Mouse (Mus musculus): ENCODE measurements around the gene Gm40193.
"Not testable (repeated sequence)": the region's sequence is repeated elsewhere in the genome, so short reads cannot be mapped to it uniquely, and the experiment has no call there.

The Gm40193 gene

DNA sequence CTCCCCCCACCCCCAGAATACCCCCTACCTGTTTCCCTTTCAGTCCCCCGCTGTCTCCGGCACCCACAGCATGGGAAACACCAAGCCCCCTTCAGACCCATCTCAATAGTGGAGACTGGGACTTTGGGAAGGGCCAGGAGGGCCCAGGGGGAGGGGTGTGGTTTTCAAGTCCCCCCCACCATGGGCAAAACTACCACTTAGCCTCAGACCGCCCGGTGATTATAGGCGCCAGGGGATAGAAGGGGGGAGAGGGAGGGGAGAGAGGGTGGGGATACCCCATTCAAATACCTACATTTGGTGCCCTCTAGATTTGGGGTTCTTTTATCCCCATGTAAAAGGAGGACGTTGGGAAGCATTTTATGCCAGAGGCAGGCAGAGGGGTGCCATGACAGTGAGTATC, at the start of gene Gm40193:
TSS of gene Gm40193 (minus strand) at position 101 of the 400 bp plus-strand sequence.
- DNase-seq = no peak

DNA sequence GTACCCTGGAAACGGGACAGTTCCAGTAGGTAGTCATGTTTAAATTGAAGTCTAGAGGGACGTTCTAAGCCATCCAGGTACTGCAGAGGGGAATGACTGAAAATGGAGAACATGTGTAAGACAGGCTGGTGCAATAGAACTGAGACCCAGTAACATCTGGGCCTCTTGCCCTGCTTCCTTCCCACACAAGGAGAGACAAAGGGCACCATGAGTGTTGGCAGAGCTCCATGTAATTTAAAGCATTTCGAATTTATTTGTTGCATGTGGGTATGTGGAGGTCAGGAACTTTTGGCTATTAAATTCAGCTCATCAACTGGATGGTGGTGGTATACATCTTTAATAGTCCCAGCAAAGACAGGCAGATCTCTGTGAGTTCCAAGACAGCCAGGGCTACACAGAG, 49.5 kb upstream of the Gm40193 start:
- no peak for DNase-seq

DNA sequence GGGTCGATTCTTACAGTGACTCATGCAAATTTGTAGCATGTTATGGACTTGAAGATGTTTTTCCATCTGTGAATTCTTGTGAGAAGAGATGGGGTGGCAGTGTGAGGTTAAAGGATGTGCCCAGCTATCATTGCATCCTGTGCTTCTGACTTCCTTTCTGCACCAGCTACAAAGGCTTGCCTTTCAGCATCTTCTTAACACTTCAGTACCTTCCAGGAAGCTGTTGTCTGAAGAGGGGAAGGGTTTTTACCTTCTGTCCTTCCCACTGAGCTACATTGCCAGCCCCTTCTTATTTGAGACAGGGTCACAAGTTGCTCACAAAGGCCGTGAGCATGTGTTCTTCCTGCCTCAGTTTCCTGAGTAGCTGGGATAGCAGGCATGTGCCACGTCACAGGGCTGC, 48.2 kb upstream of the Gm40193 start:
- no peak for DNase-seq

DNA sequence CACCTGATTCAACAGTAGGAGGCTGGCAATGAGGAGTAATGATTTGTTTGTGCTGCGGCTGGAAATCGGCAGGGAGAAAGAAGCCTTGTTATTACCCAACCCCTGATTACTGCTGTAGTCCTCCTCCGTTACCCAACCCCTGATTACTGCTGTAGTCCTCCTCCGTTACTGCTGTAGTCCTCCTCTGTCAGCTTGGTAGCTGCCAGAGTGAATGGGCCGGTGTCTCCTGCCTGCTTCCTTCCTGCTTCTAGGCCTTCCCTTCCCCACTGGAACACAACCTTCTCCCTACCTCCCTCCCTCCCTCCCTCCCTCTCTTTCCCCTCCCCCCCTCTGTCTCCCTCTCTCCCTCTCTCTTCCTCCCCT, 47.6 kb upstream of the Gm40193 start:
- no peak for DNase-seq

DNA sequence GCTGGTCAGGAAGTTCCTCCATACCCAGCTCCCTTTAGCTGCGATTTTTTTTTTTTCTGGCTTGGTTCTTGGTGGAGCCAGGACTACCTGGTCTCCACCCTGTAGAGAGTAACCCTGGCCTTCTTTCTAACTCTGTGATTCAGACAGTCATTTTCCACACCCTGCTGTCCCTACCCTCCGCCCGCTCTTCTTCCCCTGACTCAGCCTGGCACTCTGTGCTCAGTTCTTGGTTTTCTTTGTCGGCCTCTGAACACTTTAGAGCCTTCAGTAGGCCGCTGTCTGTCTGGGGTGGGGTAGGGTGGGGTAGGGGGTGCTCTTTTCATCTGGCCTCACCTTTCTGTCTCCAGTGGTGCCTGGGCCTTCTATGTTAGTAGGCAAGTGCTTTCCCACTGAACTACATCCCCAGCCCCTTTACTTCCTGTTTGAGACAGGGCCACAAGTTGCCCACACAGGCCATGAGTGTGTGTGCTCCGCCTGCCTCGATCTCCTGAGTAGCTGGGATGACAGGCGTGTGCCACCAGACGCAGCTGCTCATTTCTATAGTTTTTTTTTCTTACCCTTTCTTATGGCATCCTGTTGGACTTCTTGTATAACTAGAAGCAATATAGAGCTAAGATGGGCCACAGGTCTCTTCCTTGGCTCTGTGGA, 47.1 kb upstream of the Gm40193 start:
- DNase-seq = no peak

DNA sequence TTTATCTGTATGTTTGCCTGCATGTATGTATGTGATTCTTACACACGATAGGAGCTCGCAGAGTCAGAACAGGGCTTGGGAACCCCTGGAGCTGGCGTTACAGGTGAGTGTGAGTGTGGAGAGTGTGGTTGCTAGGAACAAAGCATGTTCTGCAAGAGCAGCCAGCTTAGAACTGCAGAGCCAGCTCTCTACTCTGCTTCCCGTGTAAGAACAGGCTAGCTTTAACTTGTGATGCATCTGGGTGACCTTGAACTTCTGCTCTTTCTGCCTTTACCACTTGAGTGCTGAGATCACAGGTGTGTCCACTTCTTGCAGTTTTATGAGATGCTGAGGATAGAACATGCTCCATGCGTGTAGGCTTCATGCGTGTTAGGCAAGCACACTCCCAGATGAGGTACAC, 46.2 kb upstream of the Gm40193 start:
- DNase-seq = no peak

DNA sequence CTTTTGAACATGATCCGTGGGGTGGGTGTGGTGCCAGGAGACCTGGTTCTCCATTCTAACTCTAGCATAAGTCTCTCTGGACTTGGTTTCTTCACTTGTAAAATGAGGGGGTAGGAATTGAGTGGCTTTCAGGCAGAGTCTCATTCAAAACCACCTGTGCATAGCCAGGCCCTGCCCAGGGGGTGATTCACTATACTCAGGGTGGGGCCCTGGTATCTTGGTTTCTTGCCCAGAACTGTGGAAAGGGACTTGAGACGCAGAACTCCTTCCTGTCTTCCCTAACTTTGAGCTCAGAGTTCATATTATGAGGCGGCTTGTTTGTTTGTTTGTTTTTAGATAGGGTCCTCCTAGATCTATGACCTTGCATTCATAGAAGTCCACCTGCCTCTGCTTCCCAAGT, 44.5 kb upstream of the Gm40193 start:
- no peak for DNase-seq

DNA sequence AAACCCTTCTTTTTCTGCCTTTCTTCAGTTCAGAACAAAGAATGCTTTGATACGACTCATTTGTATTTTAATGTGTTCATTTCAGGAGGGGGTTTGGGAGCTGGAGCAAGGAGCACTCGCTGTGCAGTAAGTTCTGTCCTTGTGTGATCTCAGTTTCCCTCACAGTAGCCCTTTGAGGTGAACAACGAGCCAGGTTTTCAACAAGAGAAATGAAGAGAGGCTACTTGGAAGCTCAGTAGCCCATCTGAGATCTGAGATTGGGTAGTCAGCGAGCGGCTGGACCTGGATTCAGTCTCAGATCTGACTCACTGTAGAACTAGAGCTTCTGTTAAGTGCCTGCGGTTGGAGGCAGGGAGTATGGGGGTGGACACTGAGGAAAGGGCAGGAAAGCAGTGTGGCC, 41.1 kb upstream of the Gm40193 start:
- no peak for DNase-seq

DNA sequence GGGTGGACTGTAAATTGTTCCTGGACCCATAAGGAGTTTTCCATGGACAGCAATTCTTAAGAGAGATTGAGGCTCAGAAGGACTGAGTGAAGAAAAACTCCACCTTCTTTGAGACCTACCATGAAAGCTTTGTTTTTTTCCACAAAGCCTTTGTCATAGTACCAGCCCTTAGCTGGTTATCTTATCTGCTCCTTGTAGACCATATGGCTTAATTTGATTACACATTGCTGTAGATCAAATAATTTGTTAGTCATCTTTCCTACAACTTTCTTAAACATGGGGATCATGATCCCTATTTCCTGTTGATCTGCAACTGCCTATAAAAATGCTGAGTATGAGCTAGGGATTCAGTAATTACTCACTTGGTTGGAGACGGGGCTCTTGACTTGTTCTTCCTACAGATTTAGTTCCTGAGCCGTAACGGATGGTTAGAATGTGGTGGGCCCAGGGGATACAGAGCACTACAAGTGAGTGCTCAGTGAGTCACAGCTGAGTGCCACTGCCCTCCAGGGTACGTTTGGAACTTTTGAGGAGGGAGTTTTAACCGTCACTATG, 39.7 kb upstream of the Gm40193 start:
- DNase-seq = no peak

DNA sequence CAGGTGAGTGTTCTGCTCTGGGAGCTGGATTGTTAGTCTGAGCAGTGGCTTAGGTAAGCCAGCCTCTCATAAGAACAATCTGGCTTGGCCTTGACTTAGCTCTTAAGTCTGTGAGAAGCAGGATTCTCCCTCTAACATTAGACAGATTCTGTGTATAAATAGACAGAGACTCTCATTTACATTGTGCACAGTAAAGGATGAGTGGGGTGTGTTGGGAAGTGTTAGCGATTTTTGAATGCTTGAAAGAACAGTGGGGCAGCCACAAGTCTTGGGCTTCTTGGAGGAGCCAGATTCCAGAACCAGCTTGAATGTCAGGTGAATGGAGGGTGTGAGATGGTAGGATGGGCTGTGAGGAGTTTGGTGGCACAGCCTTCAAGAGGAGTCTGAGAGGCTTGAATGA, 38.9 kb upstream of the Gm40193 start:
- no peak for DNase-seq

DNA sequence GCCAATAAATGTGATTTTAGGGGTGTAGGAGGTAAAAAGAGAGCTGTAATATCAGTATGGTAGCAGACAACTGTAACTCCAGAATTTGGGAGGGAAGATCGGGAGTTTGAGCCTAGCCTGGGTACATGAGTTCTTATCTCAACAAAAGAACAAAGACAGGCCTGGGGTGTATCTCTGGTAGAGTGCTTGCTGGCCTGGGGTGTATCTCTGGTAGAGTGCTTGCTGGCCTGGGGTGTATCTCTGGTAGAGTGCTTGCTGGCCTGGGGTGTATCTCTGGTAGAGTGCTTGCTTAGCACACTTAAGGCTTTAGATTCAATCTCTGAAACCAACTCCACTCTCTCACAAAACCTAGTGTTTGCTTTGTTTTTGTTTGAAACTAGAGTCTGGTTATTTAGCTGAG, 37.9 kb upstream of the Gm40193 start:
- DNase-seq = not testable (repeated sequence)

DNA sequence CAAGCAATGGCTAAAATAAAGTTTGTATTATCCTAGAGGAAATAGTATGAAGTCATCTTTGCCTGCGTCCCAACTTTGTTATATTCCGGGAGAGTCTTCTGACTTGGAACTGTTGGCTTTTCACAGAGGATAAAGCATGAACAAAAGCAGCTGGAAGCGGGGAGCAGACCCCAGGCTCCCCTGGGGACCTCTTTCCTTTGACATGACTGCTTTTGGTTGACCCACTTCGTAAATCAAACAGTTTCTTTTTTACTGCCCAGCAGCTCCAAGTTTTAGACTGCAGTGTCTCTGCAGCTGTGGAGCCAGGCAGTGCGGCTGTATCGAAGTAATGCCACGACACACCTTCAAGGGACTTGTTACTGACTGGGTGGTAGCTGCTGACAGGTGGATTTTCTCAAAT, 33.8 kb upstream of the Gm40193 start:
- no peak for DNase-seq

DNA sequence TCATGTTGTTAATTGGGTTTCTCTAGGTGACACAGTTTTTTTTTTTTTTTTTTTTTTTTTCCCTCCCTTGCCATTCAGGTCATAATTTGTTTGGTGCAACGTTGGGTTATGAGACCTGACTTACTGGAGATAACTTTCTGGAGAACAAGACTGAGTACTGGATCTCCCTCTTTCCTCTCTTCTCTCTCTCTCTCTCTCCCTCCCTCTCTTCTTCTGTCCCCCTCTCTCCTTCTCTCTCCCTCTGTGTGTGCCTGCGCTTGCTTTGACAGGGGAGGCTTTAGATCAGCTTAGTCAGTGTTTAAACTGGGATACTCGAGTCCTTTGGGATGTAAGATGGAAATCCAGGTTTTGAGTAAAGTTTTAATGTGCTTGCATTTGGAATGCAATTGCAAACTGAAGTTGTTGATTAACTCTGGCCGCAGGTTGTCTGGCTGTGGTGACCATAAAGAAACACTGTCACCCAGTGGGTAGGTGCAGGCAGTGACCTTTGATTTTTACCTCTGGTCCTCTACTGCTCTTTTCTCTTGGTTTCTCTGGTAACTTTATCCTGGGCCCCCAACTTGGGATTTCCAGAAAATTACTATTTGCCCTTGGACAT, 31.6 kb upstream of the Gm40193 start:
- no peak for DNase-seq

DNA sequence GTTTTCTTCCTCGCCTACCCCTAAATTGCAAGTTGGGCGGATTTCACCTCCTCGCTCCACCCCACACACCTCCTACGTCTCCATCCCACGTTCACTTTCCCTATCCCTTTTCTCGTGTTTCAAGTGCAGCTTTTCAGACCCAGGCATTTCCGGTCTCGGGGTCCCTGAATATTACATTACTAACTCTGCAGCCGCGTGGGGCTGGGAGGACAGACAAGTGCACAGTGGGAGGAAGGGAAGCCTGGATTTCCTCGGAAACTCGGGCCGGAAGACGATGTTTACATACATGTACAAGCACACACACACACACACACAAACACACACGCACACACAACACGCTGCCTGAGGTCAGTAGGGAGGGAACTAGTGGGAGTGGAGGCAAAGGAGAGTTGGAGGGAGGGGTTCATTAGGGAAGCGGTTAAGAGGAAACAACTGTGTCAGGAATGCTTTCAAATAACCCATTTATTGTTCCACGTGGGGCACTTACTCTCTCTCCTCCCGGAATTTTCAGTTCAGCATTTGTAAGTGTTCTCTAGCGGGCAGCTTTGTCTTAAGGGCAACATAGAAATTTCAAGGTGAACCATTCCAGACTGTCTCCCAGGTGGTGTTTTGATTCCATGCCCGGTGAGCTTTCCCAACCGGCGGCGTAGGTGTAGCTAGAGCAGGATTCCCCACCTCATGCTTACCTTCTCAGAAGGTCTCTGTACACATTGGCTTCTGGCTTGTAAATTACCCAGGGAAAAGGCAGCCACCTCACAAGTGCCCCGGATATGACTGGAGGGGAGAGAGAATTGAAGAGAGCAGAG, 30.9 kb upstream of the Gm40193 start:
- peak; percentile 49 for DNase-seq

DNA sequence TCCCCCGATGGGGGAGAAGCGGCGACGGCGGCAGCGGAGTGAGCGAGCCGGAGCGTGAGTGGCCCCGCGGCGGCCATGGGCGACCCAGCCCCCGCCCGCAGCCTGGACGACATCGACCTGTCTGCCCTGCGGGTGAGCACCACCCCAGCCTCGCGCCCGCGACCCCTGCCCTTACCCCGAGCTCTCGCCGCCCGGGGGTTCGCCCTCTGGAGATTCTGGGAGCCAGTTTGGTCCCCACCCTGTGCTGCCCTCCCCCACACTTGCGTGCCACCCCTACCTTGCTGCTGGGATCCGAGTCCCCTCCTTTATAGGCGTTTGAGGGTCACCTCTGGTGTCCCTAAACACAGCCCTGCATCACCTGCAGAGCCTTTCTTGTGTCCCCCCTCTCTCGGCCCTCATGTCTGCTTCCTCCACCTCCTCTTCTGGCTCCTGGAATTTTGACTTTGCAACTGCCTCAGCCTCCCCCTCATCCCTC, 30.3 kb upstream of the Gm40193 start:
- DNase-seq = no peak

DNA sequence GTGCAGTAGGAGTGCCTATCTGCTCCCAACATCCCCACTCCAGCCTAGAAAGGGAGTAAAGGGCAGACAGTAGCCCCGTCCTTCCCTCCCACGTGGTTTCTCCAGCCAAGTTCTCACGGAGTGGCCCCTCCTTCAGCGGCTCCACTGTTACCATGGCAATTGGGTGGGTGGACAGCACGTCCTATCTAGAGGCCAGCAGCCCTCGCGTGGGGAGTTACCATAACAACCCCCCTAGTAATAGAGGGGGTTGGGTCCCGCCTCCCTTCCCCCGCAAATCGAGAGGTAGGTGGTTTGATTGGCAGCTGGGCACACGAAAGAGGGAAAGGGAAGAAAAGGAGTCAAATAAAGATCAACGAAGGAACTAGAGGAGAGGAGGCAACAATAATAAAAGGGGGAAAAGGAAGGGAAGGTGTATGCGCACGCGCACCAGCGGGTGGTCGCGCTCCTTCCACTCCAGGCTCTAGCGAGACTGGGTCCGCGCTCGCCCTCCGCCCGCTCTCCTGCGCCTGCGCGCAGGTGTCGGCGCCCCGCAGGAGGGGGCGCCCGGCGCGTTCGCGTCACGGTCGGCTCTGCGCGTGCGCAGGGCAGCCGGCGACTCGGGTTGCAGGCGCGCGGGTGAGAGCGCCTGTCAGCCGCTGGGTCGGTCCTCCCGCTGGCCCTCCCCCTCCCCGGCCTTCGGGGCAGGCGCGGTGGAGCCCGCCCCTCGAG, 29.7 kb upstream of the Gm40193 start, which contains the start of gene Mink1:
TSS of gene Mink1 (plus strand) at position 595 of the 708 bp plus-strand sequence.
- peak; percentile 95 for DNase-seq

DNA sequence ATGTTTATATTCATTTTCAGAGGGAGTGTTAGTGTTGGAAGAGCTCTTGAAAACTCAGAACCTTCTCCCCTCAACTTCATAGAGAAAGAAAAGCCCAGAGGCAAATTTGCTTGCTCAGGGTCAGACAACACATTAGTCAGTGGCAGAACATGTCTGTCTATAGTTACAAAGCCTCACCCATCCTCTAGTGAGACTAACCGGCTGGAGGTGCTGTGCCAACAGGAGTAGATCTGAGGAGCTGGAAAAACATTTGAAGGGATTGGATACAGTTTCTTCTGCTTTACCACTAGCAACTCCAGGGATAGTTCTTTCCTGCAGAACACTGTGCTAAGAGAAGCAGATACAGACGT, 29.2 kb upstream of the Gm40193 start:
- DNase-seq = no peak

DNA sequence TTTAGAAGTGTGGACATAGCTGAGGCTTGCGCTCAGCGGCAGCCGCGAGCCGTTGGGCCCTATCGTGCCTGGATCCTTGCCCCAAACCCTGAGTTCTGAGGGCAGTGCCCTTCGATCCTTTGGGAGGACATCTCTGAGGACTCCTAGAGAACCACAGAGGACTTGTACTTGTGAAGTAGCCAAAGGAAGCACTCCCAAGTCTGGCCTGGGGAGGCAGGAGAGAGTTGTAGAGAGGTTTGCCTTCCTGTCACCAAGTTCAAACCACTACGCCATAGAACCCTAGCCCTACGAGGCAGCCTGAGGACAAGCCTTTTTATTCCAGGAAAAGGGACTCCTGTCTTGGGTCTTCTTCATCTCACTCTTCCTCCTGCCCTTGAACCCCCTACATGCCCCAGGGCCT, 24.8 kb upstream of the Gm40193 start:
- no peak for DNase-seq

DNA sequence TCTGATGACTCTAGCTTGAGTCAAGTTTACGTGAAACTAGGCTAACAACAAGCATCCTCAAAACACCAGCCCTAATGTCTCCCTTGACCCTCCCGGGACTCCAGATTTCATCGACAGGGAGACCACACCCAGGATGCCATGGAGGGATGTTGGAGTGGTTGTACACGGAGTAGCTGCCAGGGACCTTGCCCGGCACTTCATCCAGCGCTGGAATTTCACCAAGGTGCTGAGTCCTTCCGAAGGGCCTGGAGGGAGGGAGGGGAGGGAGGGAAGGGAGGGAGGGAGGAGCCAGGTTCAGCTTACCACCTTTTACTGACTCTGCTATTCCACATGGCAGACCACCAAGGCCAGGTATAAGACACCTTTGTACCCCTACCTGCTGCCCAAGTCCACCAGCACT, 21.2 kb upstream of the Gm40193 start:
- no peak for DNase-seq

DNA sequence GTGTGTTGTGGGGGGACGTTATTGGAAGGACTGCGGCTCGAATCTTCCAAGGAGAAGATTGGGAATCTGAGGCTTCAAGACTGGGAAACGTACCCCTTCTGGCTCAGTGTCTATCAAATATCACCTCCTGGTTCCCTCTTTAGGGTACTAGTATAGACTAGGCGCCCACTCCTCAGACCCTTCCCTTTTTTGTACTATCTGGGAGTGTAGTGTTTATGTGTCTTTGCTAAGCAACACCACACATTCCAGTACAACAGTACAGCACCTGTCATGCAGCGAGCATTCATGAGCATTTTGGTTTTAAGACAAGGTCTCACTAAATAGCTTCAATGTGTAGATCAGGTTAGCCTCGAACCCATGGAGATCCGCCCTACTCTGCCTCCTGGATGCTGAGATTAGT, 18.8 kb upstream of the Gm40193 start:
- no peak for DNase-seq

DNA sequence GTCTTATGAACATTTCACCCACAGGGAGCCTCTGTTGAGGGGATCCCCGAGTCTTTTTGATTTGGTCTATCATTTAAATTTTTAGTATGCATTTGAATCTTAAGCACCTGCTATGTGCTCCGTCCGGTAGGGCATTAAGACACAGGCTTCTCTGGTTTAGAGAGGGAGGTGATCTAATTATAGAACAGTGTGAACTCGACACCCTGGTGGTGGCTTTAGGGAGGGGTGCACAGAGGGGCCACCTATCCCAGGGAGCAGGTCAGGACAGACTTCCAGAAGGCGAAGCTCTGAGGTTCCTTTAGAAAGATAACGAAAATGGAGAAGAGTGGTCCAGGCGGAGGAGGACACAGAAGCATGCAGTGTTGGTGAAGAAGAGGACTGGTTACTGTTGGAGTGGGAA, 11.8 kb upstream of the Gm40193 start:
- no peak for DNase-seq

DNA sequence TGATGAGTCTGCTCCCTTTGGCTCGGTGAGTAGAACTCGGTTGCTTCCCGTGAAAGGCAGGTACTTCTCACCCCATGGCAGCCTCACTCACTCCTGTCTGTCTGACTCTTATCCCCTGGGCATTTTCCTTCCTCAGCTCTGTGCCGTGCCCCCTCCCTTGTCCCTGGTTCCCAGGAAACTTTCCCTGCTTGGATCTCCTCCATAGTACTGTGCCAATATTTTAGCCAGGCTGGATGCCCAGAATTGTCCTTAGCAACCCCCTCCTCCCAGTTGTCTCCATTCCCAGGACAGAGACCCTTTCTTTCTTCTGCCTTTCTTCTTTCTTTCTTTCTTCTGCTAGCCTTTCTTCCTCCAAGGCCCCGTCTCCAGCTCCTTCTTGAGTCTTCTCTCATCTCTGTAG, 8.7 kb upstream of the Gm40193 start:
- DNase-seq = no peak

DNA sequence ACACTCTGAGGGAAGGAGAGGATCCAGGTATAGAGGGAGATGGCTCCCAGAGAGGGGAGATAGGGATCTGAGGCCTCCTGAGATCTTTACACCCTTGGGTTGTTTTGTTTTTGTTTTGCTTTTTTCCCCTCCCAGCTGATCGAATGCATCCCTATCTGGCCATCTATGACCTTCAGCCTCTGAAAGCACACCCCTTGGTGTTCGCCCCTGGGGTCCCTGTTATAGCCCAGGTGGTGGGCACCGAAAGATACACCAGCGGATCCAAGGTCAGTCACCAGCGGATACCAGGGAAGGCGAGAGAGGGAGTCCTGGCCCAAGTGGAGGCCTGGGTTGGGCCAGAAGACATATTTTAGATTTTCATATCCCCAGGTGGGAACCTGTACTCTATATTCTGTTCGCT, 8.2 kb upstream of the Gm40193 start:
- no peak for DNase-seq
